Mouse (Mus musculus) heart, adult 18-20 months (tissue): ENCODE measurements around the gene Dus2. TPM values are rescaled to one million over a fixed set of nuclear protein-coding genes. Genes with fewer than 3 reads are reported as not detected.

Experiments used
- DNase-seq, 2 experiments: peaks; one replicate each; pipeline ENCODE4 v3.0.0; 2021 to 2022; ENCODE audit warnings: mixed read lengths in 1 of 2
- total RNA-seq, 2 experiments: library from RNA; stranded (reverse); gene quantifications; 2 replicates each; pipeline ENCODE4 v1.2.3; 2021

Dus2 gene
- total RNA-seq, 2 experiments from 2014 or later, result 8.3 to 10.1 TPM

GRCm38 (mm10) chr8:106046872-106047559 lies 55.9 kb downstream of the Dus2 start:
- peak; percentile 39 to 45 for DNase-seq

DNA sequence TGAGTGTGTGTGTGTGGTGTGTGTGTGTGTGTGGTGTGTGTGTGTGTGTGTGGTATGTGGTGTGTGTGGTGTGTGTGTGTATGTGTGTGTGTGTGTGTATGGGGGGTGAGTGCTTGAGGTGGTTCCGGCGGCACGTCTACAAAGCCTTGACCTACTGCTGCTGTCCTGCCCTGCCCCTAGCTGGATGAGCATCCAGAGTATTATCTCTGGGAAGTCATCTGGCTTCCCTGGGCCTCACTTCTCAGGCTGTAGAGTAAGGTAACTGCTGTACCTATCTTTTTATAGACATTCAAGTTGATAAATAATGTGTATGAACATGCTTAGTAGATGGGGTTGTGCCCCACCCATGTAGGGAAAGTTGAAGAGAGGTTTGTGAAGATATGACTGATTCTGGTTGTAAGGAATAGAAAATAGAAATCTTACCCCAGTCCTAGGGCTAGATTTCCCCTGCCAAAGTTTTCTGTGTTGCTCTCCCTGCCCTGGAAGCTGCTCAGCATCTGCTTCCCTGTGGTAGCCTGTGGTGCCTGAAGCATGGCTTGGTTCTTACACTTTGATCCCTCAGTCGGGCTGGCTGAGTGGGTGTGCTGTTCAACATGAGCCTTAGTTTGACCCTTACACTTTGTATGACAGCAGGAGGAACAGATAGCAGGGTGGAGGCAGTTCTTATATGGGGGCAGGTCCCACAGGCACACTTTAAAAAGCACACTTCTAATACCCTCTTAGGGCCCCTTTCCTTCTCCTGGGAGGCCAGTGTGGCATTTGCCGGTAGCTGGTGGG lies 56.9 kb downstream of the Dus2 start:
- no peak for DNase-seq

DNA sequence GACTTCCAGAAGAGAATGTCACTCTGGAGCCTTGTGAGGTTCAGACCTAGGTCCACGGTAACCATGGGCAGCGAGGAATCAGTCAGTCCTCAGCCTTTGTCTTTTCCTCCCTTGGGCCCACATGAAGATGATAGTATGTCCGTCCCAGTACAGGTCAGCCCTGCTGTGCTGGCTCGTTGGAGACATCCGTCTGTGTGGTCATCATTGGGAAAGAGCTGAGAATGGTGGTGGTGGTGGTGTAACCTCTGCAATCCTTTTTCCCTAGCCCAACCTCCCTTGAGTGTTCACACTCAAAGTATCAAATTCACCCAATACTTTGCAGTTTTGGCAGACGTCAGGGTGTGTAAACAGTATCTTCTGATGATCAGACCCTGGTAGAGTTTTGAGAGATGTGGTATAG lies 58.7 kb downstream of the Dus2 start:
- no peak for DNase-seq

DNA sequence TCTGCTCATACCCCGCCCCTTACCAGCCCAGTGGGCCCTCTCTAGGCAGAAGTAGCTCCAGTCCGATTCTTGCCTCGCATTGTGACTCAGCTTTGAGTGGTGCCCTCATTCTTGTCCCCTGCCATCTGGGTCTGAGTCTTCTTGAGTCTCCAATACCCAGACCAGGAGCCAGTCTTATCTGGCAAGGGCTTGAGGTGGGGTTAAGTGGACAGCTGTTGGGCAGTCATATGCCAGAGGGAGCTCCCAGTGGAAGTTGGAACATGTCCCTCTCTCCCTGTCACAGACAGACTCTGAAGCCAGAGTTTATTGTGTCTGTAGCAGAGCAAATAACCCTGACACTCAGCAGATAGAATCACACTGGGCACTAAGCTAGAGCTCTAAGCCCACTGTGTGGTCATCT lies 59.9 kb downstream of the Dus2 start:
- no peak for DNase-seq

- DNase-seq, result no peak
Observed at GRCm38 (mm10) chr8:106052510-106053089, 61.5 kb downstream of the Dus2 start.

DNA sequence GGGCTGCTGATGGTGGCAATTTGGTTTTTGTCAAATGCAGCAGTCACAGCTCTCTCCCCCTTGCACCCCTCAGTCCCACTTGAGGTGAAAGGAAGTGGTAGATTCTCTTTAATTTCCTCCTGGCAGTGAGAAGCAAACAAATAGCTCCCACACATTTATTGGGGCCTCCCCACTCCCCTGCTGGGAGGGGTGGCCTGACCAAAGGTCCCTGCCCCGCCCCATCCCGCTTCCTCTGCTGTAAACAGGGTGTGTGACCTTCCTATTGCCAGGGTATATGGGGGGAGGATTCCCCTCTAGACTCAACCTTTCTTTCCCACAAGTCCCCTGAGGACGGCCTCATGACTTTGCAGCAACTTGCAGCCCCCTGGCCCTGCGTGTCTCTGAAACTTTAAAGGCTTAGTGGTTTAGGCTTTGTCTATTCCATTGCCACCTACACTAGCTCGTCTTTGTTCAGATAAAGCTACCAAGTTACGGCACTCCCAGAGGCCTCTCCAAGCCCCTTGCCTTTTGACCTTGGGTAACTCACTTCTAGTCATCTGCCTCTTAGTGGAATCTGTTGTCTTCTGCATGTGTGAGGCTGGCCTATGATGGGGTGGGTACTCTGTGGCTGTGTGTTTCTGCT lies 63.2 kb downstream of the Dus2 start:
- DNase-seq, result peak; percentile 47 to 83

DNA sequence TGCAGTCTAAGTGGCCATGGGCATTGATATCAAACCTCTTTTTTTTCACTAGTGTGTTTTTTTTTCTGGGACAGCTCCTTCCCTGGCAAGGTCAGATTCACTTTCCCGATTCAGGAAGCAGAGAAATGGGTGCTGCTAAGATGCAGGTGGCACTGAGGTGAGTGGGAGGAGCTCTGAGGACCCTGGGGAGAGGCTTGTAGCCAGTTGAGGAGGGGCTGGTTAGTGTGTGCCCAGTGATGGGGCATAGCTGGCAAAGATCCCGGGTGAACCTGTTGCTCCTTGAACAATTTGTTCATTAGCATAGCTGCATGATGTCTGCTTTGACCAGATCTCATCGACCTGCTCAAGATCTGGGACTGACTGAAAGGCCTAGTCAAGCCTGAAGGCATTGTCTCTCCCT lies 63.9 kb downstream of the Dus2 start:
- DNase-seq, result no peak

DNA sequence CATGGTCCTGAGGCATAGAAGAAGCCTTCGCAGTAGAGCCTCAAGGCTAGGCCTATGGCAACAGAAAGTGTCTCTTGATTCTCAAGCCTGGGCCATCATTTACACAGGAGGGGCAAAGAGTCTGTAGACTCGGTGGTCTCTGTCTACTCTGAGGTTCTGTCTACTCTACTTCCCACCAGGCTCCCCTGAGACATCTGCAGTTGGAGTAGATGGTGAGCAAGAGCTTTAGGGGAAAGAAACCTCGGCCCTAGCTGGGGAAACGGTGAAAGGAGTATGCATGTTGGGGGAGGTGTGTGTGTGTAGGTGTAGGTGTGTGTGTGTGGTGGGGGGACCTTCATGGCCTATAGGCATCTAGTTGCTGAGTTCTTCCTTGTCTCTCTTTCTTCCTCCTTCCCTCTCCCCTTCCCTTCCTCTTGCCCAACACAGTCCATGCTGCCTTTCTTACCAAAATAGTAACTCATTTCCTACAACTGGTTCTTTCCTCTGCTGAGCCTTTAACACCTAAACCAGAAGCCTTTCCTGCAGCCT lies 65.4 kb downstream of the Dus2 start:
- DNase-seq, result no peak

DNA sequence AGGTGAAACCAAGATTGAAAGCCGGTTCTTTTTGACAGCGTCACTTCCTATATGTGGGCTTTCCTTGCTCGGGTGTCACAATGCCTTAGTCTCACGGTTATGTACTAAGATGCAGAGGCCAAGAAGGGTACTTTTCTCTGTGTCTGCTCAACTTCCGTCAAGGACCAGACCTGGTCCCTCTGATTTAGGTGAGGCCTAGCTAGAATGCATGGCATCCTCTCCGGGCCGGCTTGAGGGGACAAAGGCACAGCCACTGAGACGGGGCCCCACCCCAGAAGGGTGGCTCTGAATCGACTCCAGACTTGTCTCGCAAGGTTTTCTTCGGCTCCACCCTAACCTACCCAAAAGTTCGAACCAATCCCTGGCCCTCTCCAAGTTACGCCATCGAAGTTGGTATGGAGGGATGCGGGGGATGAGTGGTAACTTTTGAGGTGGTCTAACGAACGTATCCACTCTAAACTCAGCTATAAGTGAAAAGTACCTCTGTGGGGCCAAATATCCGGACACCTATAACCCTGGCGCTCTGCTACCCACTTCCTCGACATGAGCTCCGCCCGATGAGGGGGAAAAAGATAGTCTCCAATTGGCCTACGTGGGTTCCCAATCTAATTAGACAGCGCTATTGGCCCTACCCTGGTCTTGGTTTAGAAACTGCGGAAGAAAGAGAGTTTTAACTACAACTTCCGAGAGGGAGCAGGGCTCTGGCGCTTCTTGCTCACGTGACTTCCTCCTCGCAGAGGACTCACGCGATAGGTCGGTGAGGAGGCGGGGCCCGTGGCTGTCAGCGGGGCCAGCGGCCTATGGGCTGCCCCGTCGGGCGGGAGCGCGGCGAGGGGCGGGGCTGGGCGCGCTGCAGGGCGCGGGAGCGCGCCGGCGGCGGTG lies 67.8 kb downstream of the Dus2 start, which contains the start of gene Nfatc3:
TSS of gene Nfatc3 (plus strand) at position 110 of the 882 bp plus-strand sequence.
- peak; percentile 94 to 99 for DNase-seq

DNA sequence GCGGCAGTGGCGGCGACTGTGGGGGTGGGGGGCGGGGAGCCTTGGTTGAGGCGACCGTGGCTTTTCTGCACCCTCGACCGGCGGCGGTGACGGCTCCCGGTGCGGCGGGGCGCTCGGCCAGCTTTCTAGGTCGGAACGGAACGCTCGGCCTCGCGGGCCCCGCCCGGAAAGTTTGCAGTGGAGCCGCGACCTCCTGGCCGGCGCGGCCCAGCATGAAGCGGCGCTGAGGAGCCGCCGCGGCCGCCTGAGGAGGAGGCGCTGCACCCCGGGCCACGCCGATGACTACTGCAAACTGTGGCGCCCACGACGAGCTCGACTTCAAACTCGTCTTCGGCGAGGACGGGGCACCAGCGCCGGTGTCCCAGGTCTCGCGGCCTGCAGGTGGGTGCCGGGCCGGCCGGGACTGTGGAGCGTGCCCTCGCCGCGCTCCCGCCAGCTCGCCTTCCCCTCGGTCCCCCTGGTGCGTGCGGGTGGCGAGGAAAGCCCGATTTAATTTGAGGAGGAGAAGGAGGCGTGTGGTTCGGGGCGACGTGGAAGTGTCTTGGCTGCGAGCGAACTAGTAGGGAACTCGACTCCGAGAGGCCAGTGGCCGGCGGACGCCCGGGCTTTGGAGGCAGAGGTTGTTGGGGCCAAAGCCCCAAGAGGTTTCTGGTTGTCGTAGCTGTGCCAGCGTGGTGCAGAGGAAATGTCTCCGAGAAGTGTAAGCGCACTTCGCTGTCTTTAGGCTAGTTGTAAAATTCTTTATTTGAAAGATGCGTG lies 68.7 kb downstream of the Dus2 start:
- DNase-seq, result peak; percentile 63 to 78

- no peak for DNase-seq
Observed at GRCm38 (mm10) chr8:106060521-106060920, 69.4 kb downstream of the Dus2 start.

DNA sequence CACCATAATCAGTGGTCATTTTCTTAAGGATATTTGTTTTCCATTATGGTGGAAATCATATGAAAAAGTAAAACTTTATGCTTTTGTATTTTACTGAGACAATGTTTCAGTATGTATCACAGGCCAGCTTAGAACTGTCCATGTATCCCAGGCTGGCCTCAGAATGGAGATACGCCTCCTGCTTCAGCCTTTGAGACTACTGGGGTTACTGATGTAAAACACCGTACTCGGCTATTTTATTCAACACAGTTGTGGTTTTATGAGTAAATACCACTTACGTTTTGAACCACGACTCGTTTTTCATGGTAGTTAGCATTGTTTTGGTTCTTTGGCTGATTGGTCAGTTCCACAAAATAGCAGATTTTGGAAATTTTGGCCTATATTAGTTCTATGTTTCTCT lies 70.5 kb downstream of the Dus2 start:
- DNase-seq, result no peak

GRCm38 (mm10) chr8:106063046-106063445 lies 71.9 kb downstream of the Dus2 start:
- no peak for DNase-seq

DNA sequence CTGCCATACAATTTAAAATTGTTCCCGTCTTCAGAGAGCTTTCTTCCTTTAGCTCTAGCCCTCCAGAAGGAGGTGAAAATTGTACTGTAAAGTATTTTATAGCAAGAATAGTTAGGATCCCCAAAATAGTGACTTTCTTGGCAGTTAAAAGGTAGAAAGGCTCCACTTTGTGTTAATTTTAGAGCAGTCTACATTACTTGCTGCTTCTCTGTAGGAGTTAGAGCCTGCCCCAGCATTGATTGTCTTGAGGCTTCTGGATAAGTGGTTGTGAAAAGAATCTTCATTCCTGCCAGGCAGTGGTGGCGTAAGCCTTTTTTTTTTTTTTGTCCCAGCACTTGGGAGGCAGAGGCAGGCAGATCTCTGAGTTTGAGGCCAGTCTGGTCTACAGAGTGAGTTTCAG lies 75.6 kb downstream of the Dus2 start:
- no peak for DNase-seq

GRCm38 (mm10) chr8:106069565-106069964 lies 78.4 kb downstream of the Dus2 start:
- DNase-seq, result no peak

DNA sequence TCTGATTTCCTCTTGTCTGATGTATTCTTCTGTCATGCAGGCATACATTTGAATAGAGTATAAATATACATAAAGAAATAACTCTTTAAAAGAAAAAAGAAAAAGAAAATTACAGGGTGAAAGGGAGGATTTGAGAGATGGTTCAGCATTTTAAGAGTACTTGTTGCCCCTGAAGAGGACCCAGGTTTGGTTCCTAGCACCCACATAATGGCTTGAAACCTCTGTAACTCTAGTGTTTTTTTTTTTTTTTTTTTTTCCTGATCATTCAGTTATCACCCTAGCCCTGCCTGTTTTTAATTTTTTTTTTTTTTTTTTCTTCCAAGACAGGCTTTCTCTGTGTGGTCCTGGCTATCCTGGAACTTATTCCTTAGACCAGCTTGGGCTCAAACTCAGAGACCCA lies 81.0 kb downstream of the Dus2 start:
- DNase-seq, result no peak

GRCm38 (mm10) chr8:106074236-106074635 lies 83.1 kb downstream of the Dus2 start:
- no peak for DNase-seq

GRCm38 (mm10) chr8:106074659-106075058 lies 83.5 kb downstream of the Dus2 start:
- no peak for DNase-seq

DNA sequence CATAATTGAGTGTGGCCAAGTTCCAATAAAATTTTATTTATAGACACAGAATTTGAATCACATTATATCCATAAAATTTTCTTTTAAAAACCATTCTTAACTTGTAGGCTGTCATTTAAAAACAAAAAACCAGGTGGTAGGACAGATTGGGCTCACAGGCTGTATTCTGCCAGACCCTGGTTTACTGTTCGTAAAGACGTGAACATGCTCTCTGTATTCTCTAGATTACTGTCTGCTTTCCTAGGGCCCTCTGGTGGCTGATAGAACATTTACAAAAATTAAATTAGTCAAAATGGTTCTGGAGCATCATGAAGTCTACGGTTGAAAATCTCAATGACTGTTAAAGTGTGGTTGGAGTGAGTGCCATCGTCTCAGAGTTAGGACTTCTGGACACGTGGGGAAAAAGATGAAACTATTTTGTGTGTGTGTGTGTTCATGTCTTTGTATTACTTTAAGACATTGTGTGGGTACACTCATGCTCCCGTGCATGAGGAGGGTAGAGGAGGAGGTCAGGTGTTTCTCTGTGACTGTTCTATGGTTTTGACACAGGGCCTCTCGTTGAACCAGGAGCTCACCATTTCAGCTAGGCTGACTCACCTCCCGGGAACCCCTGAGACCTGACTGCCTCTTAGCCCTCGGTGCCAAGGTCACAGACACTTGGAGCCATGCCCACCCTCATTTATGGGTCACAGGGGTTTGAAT lies 84.2 kb downstream of the Dus2 start:
- peak in 1 of 2 experiments; percentile 38 for DNase-seq

DNA sequence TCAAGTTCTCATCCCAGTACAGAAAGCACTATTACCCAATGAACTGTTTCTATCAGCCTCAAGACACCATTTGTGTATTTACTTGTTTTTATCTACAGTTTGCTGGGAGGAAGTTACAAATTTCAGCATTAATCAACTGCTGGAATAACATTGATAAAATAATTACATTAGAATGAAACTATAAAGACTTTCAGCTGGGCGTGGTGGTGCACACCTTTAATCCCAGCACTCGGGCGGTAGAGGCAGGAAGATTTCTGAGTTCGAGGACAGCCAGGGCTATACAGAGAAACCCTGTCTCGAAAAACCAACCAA lies 84.7 kb downstream of the Dus2 start:
- no peak for DNase-seq
